Mouse (Mus musculus): ENCODE data around the gene Cacna1a.
"Not testable (repeated sequence)": the region's sequence is repeated elsewhere in the genome, so short reads cannot be mapped to it uniquely, and the experiment has no call there.

Cacna1a gene

GRCm38 (mm10) chr8:84599401-84599800, 211.2 kb downstream of the Cacna1a start:
- DNase-seq = no peak

- DNase-seq = no peak
These were observed 212.2 kb downstream of the Cacna1a start for GRCm38 (mm10) chr8:84600311-84600907.

- DNase-seq = no peak
These were observed 213.0 kb downstream of the Cacna1a start for GRCm38 (mm10) chr8:84601221-84601751.

GRCm38 (mm10) chr8:84614512-84615223, 226.4 kb downstream of the Cacna1a start:
- no peak for DNase-seq

- DNase-seq = no peak
These were observed 227.6 kb downstream of the Cacna1a start for GRCm38 (mm10) chr8:84615666-84616485.

- DNase-seq = no peak
These were observed 228.8 kb downstream of the Cacna1a start for GRCm38 (mm10) chr8:84617005-84617404.

GRCm38 (mm10) chr8:84621102-84621625, 232.9 kb downstream of the Cacna1a start:
- DNase-seq = no peak

- DNase-seq = not testable (repeated sequence)
These were observed 235.2 kb downstream of the Cacna1a start for GRCm38 (mm10) chr8:84623425-84623824.

GRCm38 (mm10) chr8:84629586-84629985, 241.3 kb downstream of the Cacna1a start:
- no peak for DNase-seq

- DNase-seq = no peak
These were observed 241.9 kb downstream of the Cacna1a start for GRCm38 (mm10) chr8:84630145-84630544.

- no peak for DNase-seq
These were observed 243.6 kb downstream of the Cacna1a start for GRCm38 (mm10) chr8:84631813-84632212.

- no peak for DNase-seq
These were observed 245.8 kb downstream of the Cacna1a start for GRCm38 (mm10) chr8:84633841-84634584.

- DNase-seq = peak; percentile 42
These were observed 246.6 kb downstream of the Cacna1a start for GRCm38 (mm10) chr8:84634849-84635304.

- no peak for DNase-seq
These were observed 247.3 kb downstream of the Cacna1a start for GRCm38 (mm10) chr8:84635397-84636050.

- DNase-seq = no peak
These were observed 247.9 kb downstream of the Cacna1a start for GRCm38 (mm10) chr8:84636051-84636691.

GRCm38 (mm10) chr8:84637946-84638554, 249.8 kb downstream of the Cacna1a start:
- no peak for DNase-seq

GRCm38 (mm10) chr8:84638555-84639161, 250.4 kb downstream of the Cacna1a start:
- DNase-seq = peak; percentile 46

- DNase-seq = peak; percentile 92
These were observed 251.1 kb downstream of the Cacna1a start for GRCm38 (mm10) chr8:84639162-84640009.

GRCm38 (mm10) chr8:84640010-84640588, 251.9 kb downstream of the Cacna1a start:
- no peak for DNase-seq

Measured in right cerebral cortex, postnatal 4 days (tissue).